36 mouse cellular contexts compared by ENCODE assay signal in genomic region chr16:16806325-16806724, GRCm38 (mm10). TPM values are rescaled to one million over a fixed set of nuclear protein-coding genes. Genes with fewer than 3 reads are reported as not detected.
"Had no signal": no experiment of that assay in that cellular context is flagged by ENCODE, and none has a peak within 500 bp of the region (broad histone marks: within the 10 kb centered on the region; RNA-seq: fewer than 3 reads in every experiment).

No protein-coding gene starts in this region.

- H3K9ac ChIP-seq: embryonic facial prominence, embryonic 12.5 days; embryonic facial prominence, embryonic 13.5 days; forebrain, embryonic 12.5 days; forebrain, embryonic 13.5 days; forebrain, embryonic 15.5 days; forebrain, postnatal 0 days had no signal

- H3K27me3 ChIP-seq: embryonic facial prominence, embryonic 12.5 days; embryonic facial prominence, embryonic 13.5 days; forebrain, embryonic 12.5 days; forebrain, embryonic 13.5 days; forebrain, embryonic 15.5 days had no signal

- H3K4me2 ChIP-seq: embryonic facial prominence, embryonic 12.5 days; embryonic facial prominence, embryonic 13.5 days; forebrain, embryonic 12.5 days; forebrain, embryonic 13.5 days; forebrain, embryonic 15.5 days had no signal

- ATAC-seq: forebrain, embryonic 13.5 days; forebrain, embryonic 14.5 days; forebrain, embryonic 15.5 days; forebrain, embryonic 16.5 days; forebrain, postnatal 0 days had no signal

- H3K4me3 ChIP-seq: embryonic facial prominence, embryonic 12.5 days; embryonic facial prominence, embryonic 13.5 days; erythroblast, embryonic 14.5 days; forebrain, embryonic 10.5 days; forebrain, embryonic 12.5 days; forebrain, embryonic 13.5 days; forebrain, embryonic 15.5 days; gastrocnemius, adult 2 months; heart, adult 2 months had no signal

- H3K27ac ChIP-seq: embryonic facial prominence, embryonic 12.5 days; embryonic facial prominence, embryonic 13.5 days; forebrain, embryonic 10.5 days; forebrain, embryonic 12.5 days; forebrain, embryonic 13.5 days; forebrain, embryonic 15.5 days; gastrocnemius, adult 2 months; heart, adult 2 months had no signal

- DNase-seq: cerebellum, adult 18-20 months; cerebellum, adult 2 months; cerebellum, adult 8-10 months; cerebellum, adult 9-10 months; cerebellum, adult 9-11 months; cerebellum, postnatal 10 days; cerebellum, postnatal 14 days; cerebellum, postnatal 25 days; cerebellum, postnatal 36 days; embryo, embryonic 11 days; forebrain, postnatal 0 days; gastrocnemius, adult 2 months; gastrocnemius, postnatal 10 days; gastrocnemius, postnatal 14 days; gastrocnemius, postnatal 25 days; gastrocnemius, postnatal 36 days; heart, adult 11 months; heart, adult 2 months had no signal

- H3K36me3 ChIP-seq: embryonic facial prominence, embryonic 12.5 days; embryonic facial prominence, embryonic 13.5 days; forebrain, embryonic 10.5 days; forebrain, embryonic 12.5 days; forebrain, embryonic 15.5 days had no signal

- H3K9me3 ChIP-seq: embryonic facial prominence, embryonic 12.5 days; embryonic facial prominence, embryonic 13.5 days; forebrain, embryonic 12.5 days; forebrain, embryonic 13.5 days; forebrain, embryonic 15.5 days had no signal

- H3K4me1 ChIP-seq: embryonic facial prominence, embryonic 12.5 days; embryonic facial prominence, embryonic 13.5 days; forebrain, embryonic 10.5 days; forebrain, embryonic 12.5 days; forebrain, embryonic 13.5 days; forebrain, embryonic 15.5 days had no signal

RNA-seq across cellular contexts. Expression of gene Spag6l, which starts 22.9 kb away (rescaled TPM):
- total RNA-seq: gastrocnemius, adult 18-20 months; gastrocnemius, adult 2 months; gastrocnemius, adult 8-10 months; gastrocnemius, postnatal 10 days; gastrocnemius, postnatal 14 days; gastrocnemius, postnatal 25 days; gastrocnemius, postnatal 36 days; gastrocnemius, postnatal 4 days had no signal
- polyA plus RNA-seq: erythroblast, embryonic 14.5 days had no signal

RNA-seq across cellular contexts. Expression of gene Igll1, which starts 57.5 kb away (rescaled TPM):
- total RNA-seq: common myeloid progenitor, adult 5-6 weeks; forebrain, postnatal 0 days; gastrocnemius, adult 18-20 months; gastrocnemius, adult 2 months; gastrocnemius, adult 8-10 months; gastrocnemius, postnatal 14 days; gastrocnemius, postnatal 25 days; gastrocnemius, postnatal 36 days; gastrocnemius, postnatal 4 days; heart, adult 2 months; heart, adult 8-10 months had no signal
- polyA plus RNA-seq: cerebellum, adult 2 months; cortical plate, adult 2 months; embryonic facial prominence, embryonic 11.5 days; embryonic facial prominence, embryonic 12.5 days; embryonic facial prominence, embryonic 13.5 days; erythroblast, embryonic 14.5 days; forebrain, embryonic 11.5 days; forebrain, embryonic 14.5 days; forebrain, embryonic 15.5 days; forebrain, postnatal 0 days; frontal cortex, adult 2 months; heart, adult 2 months had no signal
